8 mouse cellular contexts compared by ENCODE assay signal in genomic region chr8:78420101-78420503, GRCm38 (mm10). TPM values are rescaled to one million over a fixed set of nuclear protein-coding genes. Genes with fewer than 3 reads are reported as not detected.
DNase-seq lines count a peak whose midpoint lies in the region; ATAC-seq lines count a peak whose summit lies in the region.

No protein-coding gene starts in this region.

- H3K27ac ChIP-seq in embryonic facial prominence, embryonic 12.5 days = no peak overlapping the region
- 0 out of 2 replicates have a peak overlapping the region, but pooled peaks have one; percentile 33 for H3K27ac ChIP-seq in hindbrain, embryonic 11.5 days (ENCODE audit: low read depth, low read length)

- peak overlapping the region; percentile 71 for H3K4me2 ChIP-seq in embryonic facial prominence, embryonic 12.5 days (replicated peaks)
- peak overlapping the region; percentile 72 for H3K4me2 ChIP-seq in hindbrain, embryonic 11.5 days (replicated peaks; ENCODE audit: low read depth, low read length)

- no peaks in the 10 kb centered on the region for H3K36me3 ChIP-seq in megakaryocyte, embryonic 14.5 days (replicated peaks; ENCODE audit: low read length)
- no peaks in the 10 kb centered on the region for H3K36me3 ChIP-seq in embryonic facial prominence, embryonic 12.5 days
- H3K36me3 ChIP-seq in hindbrain, embryonic 11.5 days (ENCODE audit: control insufficient read depth, insufficient read depth, low read length) = no peaks in the 10 kb centered on the region

- peak; percentile 70 for DNase-seq in hindbrain, embryonic 11.5 days (ENCODE audit: low spot score)
- peak; percentile 56 for DNase-seq in mesoderm, embryonic 11.5 days (ENCODE audit: low read depth, low spot score)
- DNase-seq in frontal cortex, postnatal 36 days (ENCODE audit: low spot score in 2 of 2) = no peak
- no peak for DNase-seq in right cerebral cortex, adult 18-20 months
- no peak for DNase-seq in thymus, postnatal 4 days

- H3K9me3 ChIP-seq in megakaryocyte, embryonic 14.5 days = no peaks in the 10 kb centered on the region
- no peaks in the 10 kb centered on the region for H3K9me3 ChIP-seq in embryonic facial prominence, embryonic 12.5 days
- H3K9me3 ChIP-seq in hindbrain, embryonic 11.5 days (ENCODE audit: control insufficient read depth, low read length) = no peaks in the 10 kb centered on the region

- H3K4me3 ChIP-seq in megakaryocyte, embryonic 14.5 days (replicated peaks) = peak overlapping the region; percentile 50
- H3K4me3 ChIP-seq in embryonic facial prominence, embryonic 12.5 days = peak overlapping the region; percentile 35
- peak overlapping the region; percentile 33 for H3K4me3 ChIP-seq in hindbrain, embryonic 11.5 days (ENCODE audit: low read depth, low read length)

- no peak for ATAC-seq in megakaryocyte, adult 5-6 weeks (ENCODE audit: poor library complexity, severe bottlenecking)
- peak; percentile 52; the same call in 1 of the 2 replicates for ATAC-seq in embryonic facial prominence, embryonic 12.5 days (ENCODE audit: insufficient number of reproducible peaks, insufficient read depth, low FRiP score, low TSS enrichment)
- ATAC-seq in hindbrain, embryonic 11.5 days (ENCODE audit: low FRiP score) = peak; percentile 90

- under 1% methylated on average over 19 of the region's 19 CpGs for WGBS in embryonic facial prominence, embryonic 12.5 days
- WGBS in hindbrain, embryonic 11.5 days = 0% methylated on average over 18 of the region's 19 CpGs

- peaks cover 4% of the 10 kb centered on the region; the same call in 1 of the 2 replicates for H3K4me1 ChIP-seq in megakaryocyte, embryonic 14.5 days
- peaks cover 10% of the 10 kb centered on the region; the same call in 1 of the 2 replicates for H3K4me1 ChIP-seq in embryonic facial prominence, embryonic 12.5 days
- peaks cover 5% of the 10 kb centered on the region; the same call in 1 of the 2 replicates for H3K4me1 ChIP-seq in hindbrain, embryonic 11.5 days (replicated peaks; ENCODE audit: control insufficient read depth, insufficient read depth, low read length)

- peak overlapping the region; percentile 37 for H3K9ac ChIP-seq in embryonic facial prominence, embryonic 12.5 days
- 0 out of 2 replicates have a peak overlapping the region, but pooled peaks have one; percentile 36 for H3K9ac ChIP-seq in hindbrain, embryonic 11.5 days (ENCODE audit: low read depth, low read length)

- peaks cover 36% of the 10 kb centered on the region for H3K27me3 ChIP-seq in megakaryocyte, embryonic 14.5 days (replicated peaks)
- peaks cover 60% of the 10 kb centered on the region for H3K27me3 ChIP-seq in embryonic facial prominence, embryonic 12.5 days
- H3K27me3 ChIP-seq in hindbrain, embryonic 11.5 days (ENCODE audit: control insufficient read depth, insufficient read depth, low read length) = peaks cover 18% of the 10 kb centered on the region

RNA-seq across cellular contexts. Expression of gene Pou4f2, which starts 16.3 kb away (rescaled TPM):
- polyA plus RNA-seq in megakaryocyte, embryonic 14.5 days (2012; ENCODE audit: insufficient read depth, low replicate concordance) = not detected in 2 replicates
- not detected in 2 replicates for total RNA-seq in megakaryocyte, adult 5-6 weeks (2015)
- total RNA-seq in megakaryocyte, adult 5-6 weeks (2017) = not detected in 2 replicates
- 0.54 and 1.1 TPM in 2 replicates for polyA plus RNA-seq in embryonic facial prominence, embryonic 12.5 days (2016; fragmentation: Nextera tagmentation; extraction: Ambion mirVana)
- 2.6 and 3.7 TPM in 2 replicates for polyA plus RNA-seq in hindbrain, embryonic 11.5 days (2014; fragmentation: Nextera tagmentation; extraction: Ambion mirVana)

Comparison
In these comparisons a context has a peak if more than half of its experiments do, and no peak if none do; other contexts are left out.
1. DNase-seq: peak in hindbrain, embryonic 11.5 days (single experiment) and mesoderm, embryonic 11.5 days (single experiment); none in frontal cortex, postnatal 36 days (0 of 2), right cerebral cortex, adult 18-20 months (single experiment) and thymus, postnatal 4 days (single experiment).
2. Peak in every context shown above with its lines, with median percentiles within 50 percentile points of each other: H3K4me3 ChIP-seq.